Mouse (Mus musculus): Measurements from ENCODE around the gene Jhy. TPM values are rescaled to one million over a fixed set of nuclear protein-coding genes. Genes with fewer than 3 reads are reported as not detected.

Jhy gene
- polyA plus RNA-seq, 1 experiment from 2014 or later = 0.38 TPM

GRCm38 (mm10) chr9:40871369-40872155, 92.4 kb downstream of the Jhy start:
- DNase-seq (ENCODE audit: low spot score) (no peak), ATAC-seq (replicated peaks; ENCODE audit: insufficient number of reproducible peaks, low FRiP score, low TSS enrichment, low read depth) (no peak)
- no peak overlapping the region; the same call in 1 of the 2 replicates for H3K4me2 ChIP-seq (ENCODE audit: low read depth, low read length)
- no peaks in the 10 kb centered on the region for H3K4me1 ChIP-seq (ENCODE audit: control insufficient read depth, insufficient read depth, low read length)
- peak overlapping the region; percentile 2; the same call in 1 of the 2 replicates for H3K4me3 ChIP-seq (ENCODE audit: low read depth, low read length)
- 1% methylated on average over 34 of the region's 34 CpGs for WGBS
- H3K9me3 ChIP-seq (replicated peaks; ENCODE audit: control insufficient read depth, low read length) = no peaks in the 10 kb centered on the region
- H3K9ac ChIP-seq (replicated peaks; ENCODE audit: low read length) = no peak overlapping the region
- H3K36me3 ChIP-seq (replicated peaks; ENCODE audit: control insufficient read depth, insufficient read depth, low read depth, low read length) = no peaks in the 10 kb centered on the region
- H3K27me3 ChIP-seq (ENCODE audit: control insufficient read depth, insufficient read depth, low read length) = peaks cover 60% of the 10 kb centered on the region
- H3K27ac ChIP-seq (replicated peaks; ENCODE audit: low read depth, low read length) = no peak overlapping the region

- Histone ChIP-seq H3K9ac (replicated peaks; ENCODE audit: low read length) (no peak overlapping the region), H3K27me3 (ENCODE audit: control insufficient read depth, insufficient read depth, low read length) (peaks cover 50% of the 10 kb centered on the region), H3K36me3 (replicated peaks; ENCODE audit: control insufficient read depth, insufficient read depth, low read depth, low read length) (no peaks in the 10 kb centered on the region), H3K4me2 (ENCODE audit: low read depth, low read length) (no peak overlapping the region), H3K4me1 (ENCODE audit: control insufficient read depth, insufficient read depth, low read length) (no peaks in the 10 kb centered on the region), H3K4me3 (ENCODE audit: low read depth, low read length) (no peak overlapping the region), H3K9me3 (replicated peaks; ENCODE audit: control insufficient read depth, low read length) (no peaks in the 10 kb centered on the region), H3K27ac (replicated peaks; ENCODE audit: low read depth, low read length) (no peak overlapping the region)
- WGBS = 78% methylated on average over 5 of the region's 5 CpGs
- ATAC-seq (replicated peaks; ENCODE audit: insufficient number of reproducible peaks, low FRiP score, low TSS enrichment, low read depth) (no peak), DNase-seq (ENCODE audit: low spot score) (no peak)
These were observed 93.6 kb downstream of the Jhy start for GRCm38 (mm10) chr9:40870331-40870730.

- Histone ChIP-seq H3K36me3 (replicated peaks; ENCODE audit: control insufficient read depth, insufficient read depth, low read depth, low read length) (no peaks in the 10 kb centered on the region), H3K27ac (replicated peaks; ENCODE audit: low read depth, low read length) (no peak overlapping the region), H3K9me3 (replicated peaks; ENCODE audit: control insufficient read depth, low read length) (no peaks in the 10 kb centered on the region), H3K4me2 (ENCODE audit: low read depth, low read length) (peak overlapping the region; percentile 50), H3K9ac (replicated peaks; ENCODE audit: low read length) (no peak overlapping the region), H3K27me3 (ENCODE audit: control insufficient read depth, insufficient read depth, low read length) (0 out of 2 replicates have a peak, but pooled peaks cover 5% of the 10 kb centered on the region), H3K4me3 (ENCODE audit: low read depth, low read length) (peak overlapping the region; percentile 25), H3K4me1 (ENCODE audit: control insufficient read depth, insufficient read depth, low read length) (no peaks in the 10 kb centered on the region)
- under 1% methylated on average over 9 of the region's 9 CpGs for whole genome bisulfite sequencing
- ATAC-seq (replicated peaks; ENCODE audit: insufficient number of reproducible peaks, low FRiP score, low TSS enrichment, low read depth) (no peak), DNase-seq (ENCODE audit: low spot score) (no peak)
These were observed 104.7 kb downstream of the Jhy start for GRCm38 (mm10) chr9:40859196-40859595.

GRCm38 (mm10) chr9:40858461-40859160, 105.3 kb downstream of the Jhy start:
- Histone ChIP-seq H3K27ac (replicated peaks; ENCODE audit: low read depth, low read length) (no peak overlapping the region), H3K4me1 (ENCODE audit: control insufficient read depth, insufficient read depth, low read length) (no peaks in the 10 kb centered on the region), H3K9ac (replicated peaks; ENCODE audit: low read length) (no peak overlapping the region), H3K9me3 (replicated peaks; ENCODE audit: control insufficient read depth, low read length) (no peaks in the 10 kb centered on the region), H3K36me3 (replicated peaks; ENCODE audit: control insufficient read depth, insufficient read depth, low read depth, low read length) (no peaks in the 10 kb centered on the region), H3K4me3 (ENCODE audit: low read depth, low read length) (peak overlapping the region; percentile 25), H3K4me2 (ENCODE audit: low read depth, low read length) (peak overlapping the region; percentile 50), H3K27me3 (ENCODE audit: control insufficient read depth, insufficient read depth, low read length) (0 out of 2 replicates have a peak, but pooled peaks cover 5% of the 10 kb centered on the region)
- 7% methylated on average over 21 of the region's 21 CpGs for WGBS
- DNase-seq (ENCODE audit: low spot score) (peak; percentile 45), ATAC-seq (replicated peaks; ENCODE audit: insufficient number of reproducible peaks, low FRiP score, low TSS enrichment, low read depth) (no peak)

GRCm38 (mm10) chr9:40851515-40851914, 112.4 kb downstream of the Jhy start:
- no peaks in the 10 kb centered on the region for H3K27me3 ChIP-seq (ENCODE audit: control insufficient read depth, insufficient read depth, low read length)
- H3K4me2 ChIP-seq (ENCODE audit: low read depth, low read length) = no peak overlapping the region
- no peaks in the 10 kb centered on the region for H3K36me3 ChIP-seq (replicated peaks; ENCODE audit: control insufficient read depth, insufficient read depth, low read depth, low read length)
- H3K4me3 ChIP-seq (ENCODE audit: low read depth, low read length) = no peak overlapping the region
- DNase-seq (ENCODE audit: low spot score) = no peak
- H3K27ac ChIP-seq (replicated peaks; ENCODE audit: low read depth, low read length) = no peak overlapping the region
- no peaks in the 10 kb centered on the region for H3K9me3 ChIP-seq (replicated peaks; ENCODE audit: control insufficient read depth, low read length)
- ATAC-seq (replicated peaks; ENCODE audit: insufficient number of reproducible peaks, low FRiP score, low TSS enrichment, low read depth) = no peak
- 53% methylated on average over 2 of the region's 2 CpGs for WGBS
- H3K9ac ChIP-seq (replicated peaks; ENCODE audit: low read length) = no peak overlapping the region
- no peaks in the 10 kb centered on the region for H3K4me1 ChIP-seq (ENCODE audit: control insufficient read depth, insufficient read depth, low read length)

Other genes starting within 250 kb of the Jhy start
- gene Hspa8, start 163.1 kb downstream of the Jhy start, polyA plus RNA-seq (2014; fragmentation: Nextera tagmentation; extraction: Ambion mirVana) = 4,013 and 4,203 TPM in 2 replicates
- gene Bsx, start 90.0 kb downstream of the Jhy start, polyA plus RNA-seq (2014; fragmentation: Nextera tagmentation; extraction: Ambion mirVana) = 0.07 and 0.14 TPM in 2 replicates
- gene Crtam, start 40.5 kb upstream of the Jhy start, polyA plus RNA-seq (2014; fragmentation: Nextera tagmentation; extraction: Ambion mirVana) = 0.32 TPM in 1 of 2 replicates, not detected in the other
- gene Ubash3b, start 197.6 kb upstream of the Jhy start, polyA plus RNA-seq (2014; fragmentation: Nextera tagmentation; extraction: Ambion mirVana) = 12.1 and 12.5 TPM in 2 replicates